Mouse (Mus musculus) lung, postnatal 36 days (tissue): ENCODE results near the gene Hspa4.
A peak's percentile ranks its signal among the peaks of the same experiment; 100 is the strongest.

Experiments
- DNase-seq: peaks from one replicate; pipeline ENCODE4 v3.0.0; 2022; ENCODE audit warnings: mixed read lengths

The Hspa4 gene

DNA sequence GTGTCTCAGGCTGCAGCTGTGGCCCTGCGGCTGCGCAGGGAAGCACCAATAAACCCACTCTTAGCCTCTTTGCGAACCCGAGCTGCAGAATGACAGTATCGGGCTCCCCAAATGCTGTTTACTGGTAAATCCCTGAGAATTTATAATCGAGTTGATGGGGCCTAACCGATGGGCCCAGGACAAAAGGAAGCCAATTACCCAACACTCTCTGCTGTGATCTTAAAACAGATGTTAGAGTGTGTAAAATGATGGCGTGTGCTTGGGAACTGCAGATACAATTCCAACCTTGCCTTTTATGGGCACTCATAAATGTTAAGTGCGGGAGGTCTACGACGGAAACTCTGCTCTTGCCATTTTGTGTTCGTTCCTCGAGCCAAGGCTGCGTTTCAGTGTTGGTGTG, 49.5 kb downstream of the Hspa4 start:
- DNase-seq = no peak

DNA sequence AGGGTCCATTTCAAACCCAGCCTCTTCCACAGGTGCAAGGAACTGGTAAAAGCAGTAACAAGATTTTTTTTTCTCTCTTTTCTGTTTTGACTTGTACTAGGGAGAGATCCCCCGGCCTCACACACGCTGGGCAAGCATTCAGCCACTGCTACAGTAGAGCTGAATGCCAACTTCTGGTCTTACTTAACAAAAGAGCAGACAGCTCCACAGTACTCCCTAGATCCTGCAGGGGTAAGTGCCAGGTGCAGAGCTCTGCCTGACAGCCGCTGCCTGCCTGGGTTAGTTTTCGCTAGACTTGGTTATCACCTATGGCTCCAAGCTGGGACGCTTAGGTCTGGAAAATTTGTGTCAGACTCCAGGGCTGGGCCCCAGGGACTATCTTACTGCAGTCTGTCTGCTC, 50.6 kb downstream of the Hspa4 start:
- DNase-seq = no peak

DNA sequence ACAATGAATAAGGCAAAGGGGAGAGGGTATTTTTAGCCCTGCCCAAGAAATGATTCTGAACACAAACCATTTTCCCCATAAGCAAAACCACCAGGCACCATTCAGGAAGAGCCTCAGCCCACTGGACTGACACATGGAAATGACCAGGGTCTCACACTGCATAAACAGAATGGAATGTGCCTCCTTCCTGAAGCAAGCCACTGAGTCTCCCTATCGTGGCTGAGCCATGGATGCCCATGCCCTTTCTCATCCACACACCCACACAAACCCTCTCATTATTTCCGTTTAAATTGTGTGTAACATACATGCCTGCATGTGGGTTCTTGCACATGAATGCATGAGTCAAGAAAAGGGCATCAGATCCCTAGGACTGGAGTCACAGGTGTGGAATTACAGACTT, 54.7 kb downstream of the Hspa4 start:
- no peak for DNase-seq

DNA sequence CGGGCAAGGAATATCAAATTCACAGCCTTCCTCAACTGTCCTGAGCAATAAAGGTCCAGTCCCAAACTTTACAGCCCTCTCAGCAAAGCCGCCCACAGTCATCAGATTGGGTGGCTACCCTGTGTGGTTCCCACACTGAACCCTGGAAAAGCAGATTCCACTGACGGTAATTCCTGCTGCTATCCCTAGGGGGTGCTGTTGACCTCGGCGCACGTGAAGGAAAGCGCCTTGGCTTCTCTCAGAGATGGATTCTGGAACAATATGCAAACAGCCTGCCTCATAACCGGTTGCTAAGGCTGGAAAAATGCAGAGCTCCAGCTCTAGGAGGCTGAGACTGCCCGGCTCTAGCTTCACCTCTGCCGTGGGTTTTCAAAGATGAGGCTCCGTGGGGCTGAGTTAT, 57.1 kb downstream of the Hspa4 start:
- peak; percentile 53 for DNase-seq

DNA sequence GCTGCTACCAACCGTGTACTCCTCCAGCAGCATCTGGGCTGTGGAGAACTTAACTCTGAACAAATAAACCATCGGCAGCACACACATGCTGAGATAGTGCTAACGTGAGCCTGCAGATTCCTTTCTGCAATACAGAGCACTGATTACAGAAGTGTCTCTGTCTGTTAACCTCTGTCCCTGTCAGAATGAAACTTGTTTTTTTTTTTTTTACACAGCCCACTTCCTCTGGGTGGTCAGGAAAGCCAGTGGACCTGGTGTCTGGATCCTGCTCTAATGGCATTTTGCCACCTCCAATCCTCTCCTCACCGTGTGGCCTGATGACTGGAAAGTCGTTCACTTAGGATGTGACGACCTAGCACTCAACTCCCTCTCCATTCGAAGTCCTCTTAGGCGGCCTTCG, 66.7 kb downstream of the Hspa4 start:
- DNase-seq = no peak

DNA sequence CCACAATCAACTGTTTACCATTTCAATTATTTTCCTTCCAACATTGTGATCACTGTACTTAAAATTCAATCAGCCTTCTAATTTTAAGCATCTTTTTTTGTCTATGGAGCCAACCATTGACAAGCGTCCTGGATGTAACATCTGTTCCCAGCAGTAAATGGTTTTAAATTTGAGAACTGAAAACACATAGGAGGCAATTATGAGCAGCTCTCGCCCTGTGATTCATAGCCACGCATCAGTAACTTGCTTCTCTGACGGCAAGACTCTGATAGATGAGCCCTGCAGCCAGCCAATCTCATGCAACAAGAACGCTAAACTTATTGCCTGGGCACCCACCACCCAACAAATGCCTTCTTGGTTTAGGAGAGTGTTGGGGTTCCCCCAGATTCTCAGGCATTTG, 68.4 kb downstream of the Hspa4 start:
- no peak for DNase-seq

DNA sequence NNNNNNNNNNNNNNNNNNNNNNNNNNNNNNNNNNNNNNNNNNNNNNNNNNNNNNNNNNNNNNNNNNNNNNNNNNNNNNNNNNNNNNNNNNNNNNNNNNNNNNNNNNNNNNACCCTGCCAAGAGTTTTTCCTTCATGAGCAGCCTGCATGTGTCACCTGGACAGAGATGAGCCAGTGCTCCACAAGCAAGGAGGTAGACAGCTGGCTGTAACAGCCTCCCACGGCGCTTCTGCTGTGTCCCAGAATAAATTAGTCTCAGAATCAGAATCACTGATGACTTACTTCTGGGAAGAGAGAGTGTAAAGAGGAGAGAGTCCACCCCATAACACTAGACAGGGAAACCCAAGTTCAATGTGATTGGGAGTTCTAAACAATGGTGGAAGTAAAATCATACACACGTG, 71.2 kb downstream of the Hspa4 start:
- DNase-seq = no peak

DNA sequence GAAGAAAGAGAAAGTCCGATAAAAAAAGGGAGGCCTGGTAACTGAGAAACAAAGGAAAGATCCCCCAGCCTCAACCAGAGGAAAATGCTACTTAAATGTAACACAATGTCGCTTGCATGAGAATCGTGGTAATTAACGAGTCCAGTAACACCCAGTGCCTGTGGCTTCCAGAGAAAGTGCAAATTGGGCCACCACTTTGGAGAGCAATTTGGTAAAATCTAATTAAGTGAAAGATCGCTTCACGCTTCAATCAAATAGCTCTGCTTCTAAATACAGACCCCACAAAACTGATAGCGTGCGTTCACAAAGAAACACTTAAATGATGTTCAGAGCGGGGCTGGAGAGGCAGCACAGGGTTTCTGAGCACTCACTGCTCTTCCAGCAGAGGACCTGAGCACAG, 89.4 kb downstream of the Hspa4 start:
- no peak for DNase-seq
